Mouse (Mus musculus) kidney, postnatal 0 days (tissue): ENCODE results near the gene Tsc22d1. TPM values are rescaled to one million over a fixed set of nuclear protein-coding genes. Genes with fewer than 3 reads are reported as not detected.

Experiments
- ATAC-seq: fragments of 200-750 bp; cut with Nextera tagmentation; replicated peaks from 2 replicates; pipeline ENCODE4 v1.8.0; 2017; ENCODE audit warnings: low read depth, moderate number of reproducible peaks, moderate TSS enrichment, moderate library complexity; ENCODE audit not compliant: low FRiP score
- DNase-seq: peaks from one replicate; pipeline ENCODE4 v3.0.0-alpha.2; 2016; ENCODE audit warnings: low spot score
- H3K27ac ChIP-seq: fragments of 300-500 bp; sonication (generic); 2 replicates; pipeline ENCODE4 v1.5.1; 2014; ENCODE audit warnings: mild to moderate bottlenecking
- H3K27me3 ChIP-seq: fragments of 300-500 bp; sonication (generic); 2 replicates; pipeline ENCODE4 v1.6.1; 2014; ENCODE audit warnings: low read length, mixed read lengths; ENCODE audit not compliant: insufficient read depth
- H3K36me3 ChIP-seq: fragments of 300-500 bp; sonication (generic); 2 replicates; pipeline ENCODE4 v1.6.1; 2014; ENCODE audit warnings: low read length, mixed read lengths; ENCODE audit not compliant: insufficient read depth
- H3K4me1 ChIP-seq: fragments of 300-500 bp; sonication (generic); replicated peaks from 2 replicates; pipeline ENCODE4 v1.6.1; 2014; ENCODE audit warnings: antibody characterized with exemption, low read length, mixed read lengths; ENCODE audit not compliant: insufficient read depth
- H3K4me2 ChIP-seq: fragments of 300-500 bp; sonication (generic); 2 replicates; pipeline ENCODE4 v1.6.1; 2014; ENCODE audit warnings: mild to moderate bottlenecking, low read length, moderate library complexity, mixed read lengths
- H3K4me3 ChIP-seq: fragments of 300-500 bp; sonication (generic); replicated peaks from 2 replicates; pipeline ENCODE4 v1.5.1; 2014; ENCODE audit warnings: low read depth, low read length
- H3K9ac ChIP-seq: fragments of 300-500 bp; sonication (generic); 2 replicates; pipeline ENCODE4 v1.6.1; 2014; ENCODE audit warnings: low read depth, low read length
- H3K9me3 ChIP-seq: fragments of 300-500 bp; sonication (generic); replicated peaks from 2 replicates; pipeline ENCODE4 v1.6.1; 2016; ENCODE audit warnings: low read length, inconsistent platforms, mixed read lengths
- CTCF ChIP-seq: IDR thresholded peaks from 2 replicates; pipeline ENCODE4 v1.5.1; 2016; ENCODE audit warnings: antibody characterized with exemption, low read depth, mild to moderate bottlenecking, moderate library complexity
- WGBS: fragments of 180-500 bp; shearing (Covaris S2); extraction: QIAGEN DNeasy Blood & Tissue Kit; methylation state at CpG from one replicate; pipeline ENCODE4 v1.1.7; 2014; 5-methylcytosine and 5-hydroxymethylcytosine counted together
- polyA plus RNA-seq: library from polyadenylated mRNA; unstranded; fragments of >200 nt; fragmentation: Nextera tagmentation; extraction: Ambion mirVana; gene quantifications from 2 replicates; pipeline ENCODE4 v1.2.1, GENCODE M21; 2015

Tsc22d1 gene
- polyA plus RNA-seq, 1 experiment from 2014 or later = 756 TPM

- no peak overlapping the region for H3K27ac ChIP-seq
- no peaks in the 10 kb centered on the region for H3K27me3 ChIP-seq
- DNase-seq (no peak), ATAC-seq (no peak)
- H3K9ac ChIP-seq = no peak overlapping the region
- no peaks in the 10 kb centered on the region for H3K9me3 ChIP-seq
- H3K4me2 ChIP-seq = no peak overlapping the region
- no peak for TF ChIP-seq CTCF
- H3K4me3 ChIP-seq = no peak overlapping the region
- H3K4me1 ChIP-seq = no peaks in the 10 kb centered on the region
- no peaks in the 10 kb centered on the region for H3K36me3 ChIP-seq
These were observed 16.5 kb upstream of the Tsc22d1 start for GRCm38 (mm10) chr14:76398251-76398650.

GRCm38 (mm10) chr14:76402574-76402973 is 12.2 kb upstream of the Tsc22d1 start:
- H3K27me3 ChIP-seq = no peaks in the 10 kb centered on the region
- H3K4me3 ChIP-seq = no peak overlapping the region
- no peaks in the 10 kb centered on the region for H3K36me3 ChIP-seq
- H3K4me2 ChIP-seq = no peak overlapping the region
- no peak for ATAC-seq
- no peak for DNase-seq
- no peak for TF ChIP-seq CTCF
- H3K27ac ChIP-seq = no peak overlapping the region
- no peak overlapping the region for H3K9ac ChIP-seq
- no peaks in the 10 kb centered on the region for H3K9me3 ChIP-seq
- WGBS = 97% methylated on average over 4 of the region's 4 CpGs
- no peaks in the 10 kb centered on the region for H3K4me1 ChIP-seq

DNA sequence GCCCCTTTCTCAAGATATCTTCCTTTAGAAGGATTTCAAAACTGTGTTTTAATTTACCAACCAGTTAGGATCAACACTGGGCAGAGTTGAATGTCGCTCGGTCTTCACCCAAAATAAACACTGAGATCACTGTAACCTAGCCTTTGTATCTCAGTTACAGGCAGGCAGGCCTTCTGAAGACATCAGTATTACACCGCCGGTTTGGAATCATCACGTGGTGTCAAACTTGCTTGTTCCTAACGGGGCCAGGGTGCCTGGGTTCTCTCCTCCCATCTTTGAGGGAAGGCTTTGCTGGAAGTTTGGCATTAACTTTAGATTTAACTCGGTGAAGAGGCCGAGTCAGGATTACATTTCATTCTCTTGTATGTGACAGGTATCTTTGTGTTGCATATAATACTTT is 5.7 kb upstream of the Tsc22d1 start:
- Histone ChIP-seq H3K9ac (no peak overlapping the region), H3K27me3 (no peaks in the 10 kb centered on the region), H3K36me3 (no peaks in the 10 kb centered on the region), H3K9me3 (no peaks in the 10 kb centered on the region), H3K4me1 (no peaks in the 10 kb centered on the region), H3K4me2 (no peak overlapping the region), H3K4me3 (no peak overlapping the region), H3K27ac (no peak overlapping the region)
- DNase-seq = peak; percentile 34
- 34% methylated on average over 8 of the region's 8 CpGs for WGBS
- ATAC-seq = no peak
- TF ChIP-seq CTCF = no peak

DNA sequence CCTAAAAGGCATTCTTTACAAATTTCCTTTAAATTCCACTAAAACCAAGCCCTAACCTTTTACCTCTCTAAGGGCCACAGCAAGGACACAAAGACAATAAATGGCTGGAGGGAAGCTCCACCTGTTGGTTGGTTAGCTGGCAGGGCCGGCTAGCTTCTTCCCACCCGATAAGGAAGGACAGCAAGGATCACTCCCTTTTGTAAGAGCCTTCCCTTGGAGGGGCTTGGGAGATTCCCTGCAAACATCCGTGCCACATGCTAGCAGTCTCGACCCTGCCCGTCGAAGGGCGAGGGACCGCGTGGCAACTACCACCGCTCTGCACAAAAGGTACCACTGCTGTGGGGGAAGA is 1.0 kb upstream of the Tsc22d1 start:
- 0% methylated on average over 10 of the region's 10 CpGs for WGBS
- peak overlapping the region; percentile 98 for H3K9ac ChIP-seq

GRCm38 (mm10) chr14:76414122-76414861 is 469 bp upstream of the Tsc22d1 start:
- DNase-seq (peak; percentile 99), ATAC-seq (peak; percentile 95)
- Histone ChIP-seq H3K4me2 (peak overlapping the region; percentile 88), H3K9ac (peak overlapping the region; percentile 98), H3K27ac (peak overlapping the region; percentile 98), H3K4me3 (peak overlapping the region; percentile 95), H3K9me3 (no peaks in the 10 kb centered on the region), H3K4me1 (peaks cover 24% of the 10 kb centered on the region), H3K36me3 (peaks cover 8% of the 10 kb centered on the region; the same call in 1 of the 2 replicates), H3K27me3 (no peaks in the 10 kb centered on the region)
- peak; percentile 30 for TF ChIP-seq CTCF
- WGBS = 1% methylated on average over 63 of the region's 81 CpGs

More for the DNA sequence above, 1.0 kb upstream of the Tsc22d1 start:
- Histone ChIP-seq H3K27ac (peak overlapping the region; percentile 98), H3K4me2 (peak overlapping the region; percentile 88), H3K4me1 (peaks cover 21% of the 10 kb centered on the region), H3K27me3 (no peaks in the 10 kb centered on the region), H3K4me3 (peak overlapping the region; percentile 95), H3K36me3 (peaks cover 8% of the 10 kb centered on the region; the same call in 1 of the 2 replicates), H3K9me3 (no peaks in the 10 kb centered on the region)
- ATAC-seq = no peak
- DNase-seq = no peak
- TF ChIP-seq CTCF = peak; percentile 49

DNA sequence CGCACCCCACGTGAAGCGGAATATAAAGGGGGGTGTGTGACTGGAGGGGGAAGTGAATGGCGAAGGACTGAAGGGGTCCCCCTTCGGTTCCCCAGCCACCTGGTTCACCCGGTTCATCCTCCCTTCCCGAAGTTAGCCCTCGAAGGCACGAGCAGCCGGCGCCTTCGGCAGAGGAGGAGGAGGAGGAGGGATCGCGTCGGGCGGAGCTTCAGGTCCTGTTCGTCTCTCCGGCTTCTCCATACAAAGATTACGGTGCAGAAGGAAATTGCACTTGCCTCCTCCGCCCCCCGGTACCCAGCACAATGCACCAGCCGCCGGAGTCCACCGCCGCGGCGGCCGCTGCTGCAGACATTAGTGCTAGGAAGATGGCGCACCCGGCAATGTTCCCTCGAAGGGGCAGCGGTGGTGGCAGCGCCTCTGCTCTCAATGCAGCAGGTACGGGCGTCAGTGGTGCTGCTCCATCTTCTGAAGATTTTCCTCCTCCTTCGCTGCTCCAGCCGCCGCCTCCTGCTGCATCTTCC is 1.1 kb downstream of the Tsc22d1 start:
- Histone ChIP-seq H3K27ac (peak overlapping the region; percentile 98), H3K36me3 (peaks cover 8% of the 10 kb centered on the region; the same call in 1 of the 2 replicates), H3K9me3 (no peaks in the 10 kb centered on the region), H3K4me2 (peak overlapping the region; percentile 88), H3K27me3 (no peaks in the 10 kb centered on the region), H3K4me1 (peaks cover 31% of the 10 kb centered on the region), H3K9ac (peak overlapping the region; percentile 98), H3K4me3 (peak overlapping the region; percentile 95)
- DNase-seq (peak; percentile 72), ATAC-seq (no peak)
- no peak for TF ChIP-seq CTCF
- WGBS = under 1% methylated on average over 34 of the region's 38 CpGs
